In the genomic region with DNA sequence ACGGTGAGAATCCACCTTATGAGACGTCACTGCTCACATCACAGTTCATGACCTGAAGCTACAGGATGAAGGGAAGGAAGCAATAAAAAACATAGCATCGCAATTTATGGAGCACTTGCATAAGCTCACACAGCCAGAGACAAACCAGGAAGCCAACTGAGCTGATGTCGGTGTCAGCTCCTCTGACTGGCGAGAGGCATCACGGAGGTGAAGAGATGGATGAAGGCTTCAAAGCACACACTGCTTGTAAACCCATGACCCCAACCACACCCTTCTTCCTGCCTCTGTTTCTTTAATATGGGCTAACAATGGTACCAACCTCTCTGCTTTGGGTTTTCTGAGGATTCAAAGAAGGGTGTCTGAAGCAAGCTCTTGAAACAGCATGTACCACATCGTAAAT, we compare ENCODE assay signal across 14 mouse cellular contexts.
"Had no signal": no experiment of that assay in that cellular context is flagged by ENCODE, and none has a peak within 500 bp of the region (broad histone marks: within the 10 kb centered on the region; RNA-seq: fewer than 3 reads in every experiment).

No protein-coding gene starts in this region.

- ATAC-seq: liver, postnatal 0 days; midbrain, embryonic 16.5 days had no signal

- H3K4me3 ChIP-seq: lung, embryonic 15.5 days; midbrain, embryonic 12.5 days; neural tube, embryonic 12.5 days; stomach, embryonic 15.5 days had no signal

- H3K36me3 ChIP-seq: lung, embryonic 15.5 days; midbrain, embryonic 12.5 days; neural tube, embryonic 12.5 days; stomach, embryonic 15.5 days had no signal

- H3K27me3 ChIP-seq: lung, embryonic 15.5 days; midbrain, embryonic 12.5 days; neural tube, embryonic 12.5 days; stomach, embryonic 15.5 days had no signal

- H3K9me3 ChIP-seq: lung, embryonic 15.5 days; midbrain, embryonic 12.5 days; neural tube, embryonic 12.5 days; stomach, embryonic 15.5 days had no signal

- H3K4me2 ChIP-seq: lung, embryonic 15.5 days; midbrain, embryonic 12.5 days; neural tube, embryonic 12.5 days; stomach, embryonic 15.5 days had no signal

- H3K27ac ChIP-seq: lung, embryonic 15.5 days; macrophage; midbrain, embryonic 12.5 days; neural tube, embryonic 12.5 days; stomach, embryonic 15.5 days; stomach, postnatal 0 days had no signal

- H3K9ac ChIP-seq: liver, postnatal 0 days; lung, embryonic 15.5 days; midbrain, embryonic 12.5 days; neural tube, embryonic 12.5 days; stomach, embryonic 15.5 days had no signal

- DNase-seq: liver, postnatal 0 days; lung, adult 2 months; midbrain, embryonic 14.5 days; right cerebral cortex, postnatal 14 days; thymus, adult 2 months; thymus, postnatal 25 days; thymus, postnatal 4 days had no signal
